Comparison of ENCODE assay signal across 23 mouse cellular contexts in the genomic region with DNA sequence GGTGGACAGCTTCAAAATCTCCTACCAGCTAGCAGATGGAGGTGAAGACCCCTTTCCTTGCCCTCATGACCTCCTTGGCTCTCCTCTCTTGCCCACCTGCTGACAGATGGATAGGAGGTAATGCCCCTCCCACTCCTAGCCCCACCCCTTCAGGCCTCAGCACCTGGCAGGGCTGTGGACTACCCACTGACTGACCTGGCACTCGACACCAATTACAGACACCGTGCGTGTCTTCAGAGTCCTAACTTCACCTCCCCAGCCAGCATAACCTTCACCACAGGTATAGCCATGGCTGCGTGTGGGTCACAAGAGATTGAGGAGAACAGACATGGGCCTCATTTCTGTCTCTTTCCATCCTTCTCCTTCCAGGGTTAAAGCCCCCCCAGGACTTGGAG. TPM values are rescaled to one million over a fixed set of nuclear protein-coding genes. Genes with fewer than 3 reads are reported as not detected.
"Had no signal": no experiment of that assay in that cellular context is flagged by ENCODE, and none has a peak within 500 bp of the region (broad histone marks: within the 10 kb centered on the region; RNA-seq: fewer than 3 reads in every experiment).

No protein-coding gene starts in this region.

- DNase-seq: kidney, adult 2 months; kidney, postnatal 25 days; layer of hippocampus, adult 9-11 months; lung, adult 18-20 months; lung, postnatal 10 days; lung, postnatal 36 days; thymus, postnatal 36 days had no signal

RNA-seq across cellular contexts. Expression of gene Cyp21a1, which starts 4.8 kb away (rescaled TPM):
- total RNA-seq: left cerebral cortex, adult 18-20 months; left cerebral cortex, postnatal 25 days; monocyte, adult 5-6 weeks; neutrophil, adult 5-6 weeks had no signal
- polyA plus RNA-seq: kidney, embryonic 14.5 days; limb, embryonic 11.5 days; liver, adult 2 months; liver, embryonic 14.5 days; lung, embryonic 15.5 days; midbrain, embryonic 10.5 days; midbrain, embryonic 13.5 days; midbrain, embryonic 16.5 days; myocyte; neural tube, embryonic 13.5 days; thymus, postnatal 0 days; urinary bladder, adult 2 months had no signal
